Mouse (Mus musculus) testis, postnatal 14 days (tissue): ENCODE results near the gene Wdr75.

Experiments
- DNase-seq: peaks from one replicate; pipeline ENCODE4 v3.0.0; 2021; ENCODE audit warnings: low spot score

Wdr75 gene

GRCm38 (mm10) chr1:45794969-45795908 lies at the start of gene Wdr75:
TSS of gene Wdr75 (plus strand) at chr1:45795166.
- DNase-seq, result peak; percentile 94

GRCm38 (mm10) chr1:45755902-45756301 lies 39.1 kb upstream of the Wdr75 start:
- DNase-seq, result no peak

GRCm38 (mm10) chr1:45756707-45757106 lies 38.3 kb upstream of the Wdr75 start:
- no peak for DNase-seq

GRCm38 (mm10) chr1:45758011-45758410 lies 37.0 kb upstream of the Wdr75 start:
- DNase-seq, result no peak

GRCm38 (mm10) chr1:45760667-45761467 lies 34.1 kb upstream of the Wdr75 start:
- no peak for DNase-seq

GRCm38 (mm10) chr1:45761468-45761795 lies 33.5 kb upstream of the Wdr75 start:
- DNase-seq, result no peak

GRCm38 (mm10) chr1:45765678-45766077 lies 29.3 kb upstream of the Wdr75 start:
- no peak for DNase-seq

GRCm38 (mm10) chr1:45766123-45766522 lies 28.8 kb upstream of the Wdr75 start:
- peak; percentile 23 for DNase-seq

- DNase-seq, result no peak
Observed at GRCm38 (mm10) chr1:45767533-45767932, 27.4 kb upstream of the Wdr75 start.

- no peak for DNase-seq
Observed at GRCm38 (mm10) chr1:45769321-45769720, 25.6 kb upstream of the Wdr75 start.

GRCm38 (mm10) chr1:45770051-45770450 lies 24.9 kb upstream of the Wdr75 start:
- no peak for DNase-seq

- no peak for DNase-seq
Observed at GRCm38 (mm10) chr1:45780606-45781288, 14.2 kb upstream of the Wdr75 start.

GRCm38 (mm10) chr1:45816889-45817288 lies 21.9 kb downstream of the Wdr75 start:
- DNase-seq, result no peak

GRCm38 (mm10) chr1:45818564-45818963 lies 23.6 kb downstream of the Wdr75 start:
- no peak for DNase-seq

GRCm38 (mm10) chr1:45824441-45824840 lies 29.5 kb downstream of the Wdr75 start:
- DNase-seq, result no peak

GRCm38 (mm10) chr1:45825140-45825539 lies 30.2 kb downstream of the Wdr75 start:
- no peak for DNase-seq

GRCm38 (mm10) chr1:45825630-45826029 lies 30.7 kb downstream of the Wdr75 start:
- no peak for DNase-seq

GRCm38 (mm10) chr1:45826148-45826547 lies 31.2 kb downstream of the Wdr75 start:
- DNase-seq, result no peak

- no peak for DNase-seq
Observed at GRCm38 (mm10) chr1:45826796-45827195, 31.8 kb downstream of the Wdr75 start.

- no peak for DNase-seq
Observed at GRCm38 (mm10) chr1:45830453-45831206, 35.7 kb downstream of the Wdr75 start.

- DNase-seq, result no peak
Observed at GRCm38 (mm10) chr1:45835362-45836063, 40.5 kb downstream of the Wdr75 start.
